Mouse (Mus musculus): Measurements from ENCODE around the gene Ptprt.

Gene Ptprt

DNA sequence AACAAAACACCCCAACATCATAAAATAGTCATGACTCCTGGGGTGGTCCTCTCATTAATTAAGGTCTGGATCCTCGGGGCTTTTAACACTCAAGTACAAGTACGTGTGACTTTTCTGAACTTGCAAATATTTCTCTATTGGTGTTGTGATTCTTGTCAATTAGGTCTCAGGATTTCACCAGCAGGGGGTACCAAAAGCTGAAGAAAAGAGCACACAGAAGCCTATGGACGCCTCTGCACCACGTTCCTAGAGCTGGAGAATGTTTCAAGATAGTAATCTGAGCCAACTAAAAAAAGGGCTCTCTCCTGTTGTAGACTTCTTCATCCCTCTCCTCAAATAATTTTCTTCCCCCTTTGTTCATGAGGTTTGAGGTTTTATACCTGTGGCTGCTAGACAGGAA lies 1000.1 kb downstream of the Ptprt start:
- no peak for DNase-seq

- no peak for DNase-seq
Observed at GRCm38 (mm10) chr2:161657046-161657445, 1003.9 kb downstream of the Ptprt start.

DNA sequence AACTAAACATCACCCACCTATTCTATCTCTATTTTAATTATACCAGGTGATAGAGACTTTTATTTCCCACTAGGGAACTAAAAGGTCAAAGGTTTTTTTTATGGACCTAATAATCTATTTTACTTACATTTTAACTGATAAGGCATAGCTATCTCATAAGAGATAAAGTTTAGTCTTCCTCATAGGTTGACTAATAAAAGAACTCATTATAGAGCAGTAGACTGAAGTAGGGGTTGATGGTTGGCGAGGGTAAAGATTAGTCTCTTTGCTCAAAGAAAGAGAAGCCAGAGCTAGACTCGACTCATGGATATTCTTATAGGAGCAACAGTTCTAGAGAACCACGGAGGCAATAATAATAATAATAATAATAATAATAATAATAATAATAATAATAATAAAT lies 1004.3 kb downstream of the Ptprt start:
- DNase-seq: no peak

GRCm38 (mm10) chr2:161640805-161641204 lies 1020.1 kb downstream of the Ptprt start:
- no peak for DNase-seq

DNA sequence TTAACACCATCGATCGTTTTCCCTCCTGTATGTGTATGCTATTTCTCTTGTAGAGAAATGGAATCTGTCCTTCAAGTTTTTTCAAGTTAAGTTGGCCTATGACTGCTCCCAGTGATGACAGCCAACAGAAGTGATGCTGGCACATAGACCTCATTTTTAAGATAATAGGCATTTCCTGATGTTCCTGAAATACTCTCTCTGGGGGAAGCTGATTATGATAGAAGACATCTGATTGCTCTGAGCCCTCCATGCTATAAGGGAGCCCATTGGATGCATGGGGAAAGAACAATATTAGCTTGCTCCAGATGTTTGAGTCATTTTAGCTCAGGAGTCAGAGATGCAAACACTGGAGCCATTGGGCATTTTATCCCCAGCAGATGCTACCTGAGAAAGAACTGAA lies 1026.9 kb downstream of the Ptprt start:
- DNase-seq: no peak

DNA sequence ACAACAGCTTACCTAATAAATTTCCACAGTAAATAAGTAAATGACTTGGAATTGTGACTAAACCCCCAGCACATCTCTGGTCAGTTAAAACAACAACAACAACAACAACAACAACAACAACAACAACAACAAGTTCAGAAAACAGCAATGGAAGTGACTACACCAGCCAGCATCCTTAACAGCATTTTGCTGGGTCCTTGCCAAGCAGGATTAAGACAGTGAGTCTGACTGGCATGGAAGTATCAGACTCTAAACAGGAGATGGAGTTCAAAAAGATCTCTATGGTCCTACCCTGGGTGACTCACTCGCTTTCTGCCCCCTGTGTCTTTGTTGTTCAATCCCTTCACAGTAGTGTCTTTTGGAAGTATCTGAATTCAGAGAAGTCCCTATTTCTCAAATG lies 1035.1 kb downstream of the Ptprt start:
- no peak for DNase-seq

DNA sequence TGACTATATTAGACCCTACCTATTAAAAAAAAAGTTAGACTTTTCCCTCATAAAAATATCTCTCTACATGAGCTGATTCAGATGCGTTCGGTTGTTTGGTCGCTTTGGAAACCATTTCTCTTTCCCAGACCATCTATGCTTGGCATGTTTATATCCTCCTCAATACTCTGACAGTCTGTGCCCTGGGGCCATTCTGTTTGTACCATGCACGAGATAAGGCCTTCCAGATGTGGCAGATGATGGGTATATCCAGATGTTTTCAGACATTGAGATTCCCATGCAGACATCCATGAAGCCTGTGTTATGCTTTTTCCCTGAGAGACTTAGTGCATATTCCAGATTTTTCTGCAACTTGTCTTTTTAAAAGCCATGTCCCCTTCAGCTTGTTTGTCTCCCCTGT lies 1052.5 kb downstream of the Ptprt start:
- DNase-seq: no peak

- peak in 1 of 2 experiments; percentile 4 for DNase-seq
Observed at GRCm38 (mm10) chr2:161607372-161607771, 1053.6 kb downstream of the Ptprt start.

DNA sequence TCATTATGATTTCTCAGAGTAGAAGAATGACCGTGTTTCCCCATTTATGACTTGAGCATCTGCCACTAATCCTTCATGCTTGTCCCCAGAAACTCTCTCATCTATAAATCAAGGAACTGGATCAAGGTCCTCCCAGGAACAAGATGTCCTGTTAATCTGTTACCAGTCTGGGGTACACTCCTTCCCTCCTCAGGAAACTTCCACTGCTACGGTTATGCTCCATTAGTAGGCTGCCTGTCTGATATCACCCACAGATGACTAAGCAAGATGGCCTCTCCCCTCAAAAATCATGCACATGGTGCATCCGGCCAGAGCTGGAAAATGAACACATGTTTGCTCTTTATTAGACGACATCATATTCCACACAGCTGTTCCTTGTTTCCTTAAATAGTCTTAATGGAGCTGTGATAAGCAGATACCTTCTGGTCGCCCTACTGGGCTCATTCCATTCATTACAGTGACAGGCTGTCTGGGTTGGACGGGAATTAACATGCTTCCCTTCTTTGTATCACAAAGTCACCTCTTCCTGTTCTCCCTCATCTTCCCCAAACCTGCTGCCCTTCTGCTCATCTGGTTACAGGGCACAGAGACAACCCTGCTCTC lies 1060.6 kb downstream of the Ptprt start:
- DNase-seq: peak in 1 of 2 experiments; percentile 20

DNA sequence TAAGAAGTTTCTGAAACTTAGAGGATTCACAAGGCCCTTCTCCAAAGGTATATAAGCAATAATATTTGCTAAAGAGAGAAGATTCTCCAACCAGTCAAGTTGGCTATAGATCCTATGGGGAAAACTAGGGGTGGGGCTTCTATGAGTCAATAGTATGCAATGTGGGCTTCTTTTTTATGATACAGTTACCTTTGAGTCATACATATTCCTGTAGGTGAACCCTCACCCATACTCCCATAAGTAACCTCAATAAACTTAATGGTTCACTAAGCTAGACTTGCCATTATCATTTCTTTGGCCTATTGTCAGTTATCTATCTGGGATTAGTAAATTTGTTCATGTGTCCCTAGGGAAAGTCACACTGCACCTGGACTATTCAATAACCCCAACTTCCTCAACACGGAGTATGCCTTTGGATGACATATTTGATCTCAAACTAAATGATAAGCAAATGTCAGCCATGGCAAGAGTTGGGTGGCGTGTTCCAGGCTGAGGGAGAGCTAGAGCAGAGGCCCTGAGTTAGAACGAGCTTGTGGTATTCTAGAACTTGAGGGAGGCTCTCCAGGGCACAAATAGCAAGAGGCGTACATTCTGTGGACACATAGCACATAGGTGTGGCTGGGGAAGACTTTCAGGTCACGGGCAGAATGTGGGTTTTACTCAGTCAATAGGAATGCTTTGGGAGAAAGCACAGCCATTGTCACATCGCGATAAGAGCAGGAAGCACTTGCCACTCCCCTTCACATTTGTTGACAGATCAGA lies 1067.4 kb downstream of the Ptprt start:
- DNase-seq: no peak

- no peak for DNase-seq
Observed at GRCm38 (mm10) chr2:161574401-161574800, 1086.5 kb downstream of the Ptprt start.

GRCm38 (mm10) chr2:161572201-161572600 lies 1088.7 kb downstream of the Ptprt start:
- DNase-seq: no peak

GRCm38 (mm10) chr2:161570236-161570995 lies 1090.5 kb downstream of the Ptprt start:
- DNase-seq: peak; percentile 10 to 31

- DNase-seq: no peak
Observed at GRCm38 (mm10) chr2:161561502-161561901, 1099.4 kb downstream of the Ptprt start.

DNA sequence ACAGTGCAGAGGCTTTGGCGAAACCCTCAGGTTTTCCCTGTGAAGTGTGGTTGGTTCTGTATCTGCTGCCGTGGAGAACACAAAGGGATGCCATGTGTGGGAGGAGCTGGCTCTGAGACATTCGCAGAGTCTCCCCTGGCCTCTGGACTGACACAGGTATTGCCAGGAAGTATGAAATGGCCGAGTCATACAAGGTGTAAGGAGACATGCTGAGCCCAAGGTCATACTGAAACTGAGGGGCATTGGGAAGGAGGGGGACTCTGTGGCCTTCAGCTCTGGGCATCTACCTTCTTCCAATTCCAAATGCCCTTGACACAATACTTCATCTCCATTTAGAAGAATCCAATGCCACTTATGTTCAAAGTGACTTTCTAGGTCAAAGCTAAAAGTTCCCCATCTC lies 1103.1 kb downstream of the Ptprt start:
- no peak for DNase-seq

- DNase-seq: no peak
Observed at GRCm38 (mm10) chr2:161553651-161554050, 1107.3 kb downstream of the Ptprt start.

- DNase-seq: no peak
Observed at GRCm38 (mm10) chr2:161552011-161552410, 1108.9 kb downstream of the Ptprt start.

GRCm38 (mm10) chr2:161549577-161549976 lies 1111.4 kb downstream of the Ptprt start:
- DNase-seq: no peak

DNA sequence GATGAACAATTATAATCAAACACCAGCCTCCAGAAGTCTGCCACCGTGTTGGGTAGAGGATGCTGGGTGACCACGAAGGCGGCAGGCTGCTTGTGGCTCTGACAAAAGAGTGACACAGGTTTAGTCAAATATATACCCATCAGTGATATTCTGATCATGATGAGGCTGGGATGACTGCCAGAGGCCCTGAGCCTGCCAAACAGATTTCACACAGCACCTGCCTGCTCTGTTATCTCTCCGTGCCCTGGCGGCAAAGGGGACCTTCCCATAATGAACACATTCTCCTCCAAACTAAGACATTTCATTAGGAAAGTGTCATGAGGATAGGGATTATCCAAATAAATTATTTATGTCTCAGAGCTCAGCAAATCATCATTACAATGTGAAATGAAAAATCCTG lies 1113.6 kb downstream of the Ptprt start:
- no peak for DNase-seq

DNA sequence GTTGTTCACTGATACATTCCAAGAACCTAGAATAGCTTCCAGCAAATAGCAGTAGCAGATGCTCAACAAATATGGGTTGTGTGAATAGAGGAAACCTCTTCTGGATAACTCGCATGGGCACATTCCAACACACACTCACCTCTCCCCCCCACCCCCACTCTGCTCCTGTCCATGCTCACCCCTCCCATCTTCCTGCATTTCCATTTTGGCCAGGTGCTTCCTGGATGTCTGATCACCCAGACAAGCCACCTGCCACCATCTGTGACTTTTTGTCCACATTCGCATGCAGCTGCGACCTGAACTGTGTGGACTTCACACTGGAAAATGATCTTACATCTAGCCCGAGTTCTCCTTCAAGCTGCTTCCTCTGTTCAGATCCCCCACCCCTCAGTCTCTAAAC lies 1115.5 kb downstream of the Ptprt start:
- DNase-seq: no peak

- DNase-seq: no peak
Observed at GRCm38 (mm10) chr2:161534151-161534550, 1126.8 kb downstream of the Ptprt start.

- DNase-seq: no peak
Observed at GRCm38 (mm10) chr2:161527192-161527591, 1133.8 kb downstream of the Ptprt start.

DNA sequence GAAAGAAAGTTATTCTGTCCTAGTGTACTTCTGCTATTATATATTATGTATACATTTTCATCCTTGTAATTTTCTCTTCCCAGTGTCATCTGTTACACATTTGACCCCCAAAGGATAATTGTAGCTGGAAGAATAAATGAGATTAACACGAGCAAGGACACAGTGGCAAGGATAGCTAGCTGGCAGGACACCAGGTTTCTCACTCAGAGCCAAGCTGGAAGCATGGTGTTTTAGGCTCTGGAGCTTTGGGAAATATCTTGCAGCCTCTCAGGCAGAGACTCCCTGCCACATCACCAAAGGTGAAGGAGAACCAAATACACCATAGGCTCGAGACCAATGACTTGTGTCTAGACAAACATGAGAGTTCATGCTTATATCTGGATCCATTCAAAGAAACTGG lies 1141.3 kb downstream of the Ptprt start:
- DNase-seq: no peak

DNA sequence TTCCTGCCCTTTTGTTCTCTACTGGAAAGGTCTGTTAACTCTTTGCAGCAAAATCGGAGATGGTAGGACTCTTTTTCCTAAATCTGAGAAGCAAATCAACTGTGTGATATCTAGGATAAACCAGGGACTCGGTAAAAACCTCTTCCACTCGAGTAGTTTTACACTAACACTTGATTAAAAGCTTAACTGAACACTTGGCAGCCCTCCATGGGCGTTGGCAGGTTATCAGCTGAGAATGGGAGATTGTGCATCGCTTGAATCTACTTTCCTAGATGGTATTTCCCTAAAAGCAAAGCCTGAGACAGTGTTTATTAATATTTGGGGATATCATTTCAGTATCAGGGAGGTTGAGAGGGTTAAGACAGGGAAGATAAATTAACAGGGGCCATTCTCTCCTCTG lies 1144.0 kb downstream of the Ptprt start:
- DNase-seq: peak; percentile 32 to 34

Measured in lung, postnatal 4 days (tissue).